Mouse (Mus musculus): ENCODE data around the gene Plcb3.
"Not testable (repeated sequence)": the region's sequence is repeated elsewhere in the genome, so short reads cannot be mapped to it uniquely, and the experiment has no call there.

Plcb3 gene

DNA sequence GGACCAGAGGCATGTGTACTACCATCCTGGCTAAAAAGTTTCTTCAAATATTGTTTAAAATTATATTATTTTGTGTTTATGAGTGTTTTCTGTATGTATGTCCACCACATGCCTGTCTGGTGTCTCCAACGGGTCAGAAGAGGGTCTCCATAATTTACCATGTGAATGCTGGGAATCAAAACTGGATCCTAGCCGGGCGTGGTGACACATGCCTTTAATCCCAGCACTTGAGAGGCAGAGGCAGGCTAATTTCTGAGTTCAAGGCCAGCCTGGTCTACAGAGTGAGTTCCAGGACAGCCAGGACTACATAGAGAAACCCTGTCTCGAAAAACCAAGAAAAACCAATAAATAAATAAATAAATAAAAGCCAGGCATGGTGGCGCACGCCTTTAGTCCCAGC, 14.9 kb upstream of the Plcb3 start:
- not testable (repeated sequence) for DNase-seq (ENCODE audit: low read depth, low spot score)

DNA sequence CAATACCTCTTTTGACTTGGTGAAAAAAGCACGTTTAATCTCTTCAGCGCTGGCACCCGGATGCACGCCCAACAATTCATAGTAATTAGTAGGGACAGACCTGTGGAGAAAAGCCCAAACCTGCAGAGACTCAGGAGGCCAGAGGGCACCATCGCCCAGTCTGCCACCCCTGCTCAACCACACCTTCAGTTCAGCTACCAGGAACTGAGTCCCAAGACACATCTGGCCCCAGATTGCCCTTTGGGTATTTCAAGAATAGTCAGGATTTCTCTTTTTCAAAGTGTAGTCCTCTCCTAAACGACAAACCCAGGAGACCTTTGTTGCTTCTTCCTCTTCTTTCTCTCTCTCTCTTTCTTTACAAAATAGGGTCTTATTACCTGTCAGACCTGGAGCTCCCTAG, 14.4 kb upstream of the Plcb3 start:
- DNase-seq (ENCODE audit: low read depth, low spot score): no peak

DNA sequence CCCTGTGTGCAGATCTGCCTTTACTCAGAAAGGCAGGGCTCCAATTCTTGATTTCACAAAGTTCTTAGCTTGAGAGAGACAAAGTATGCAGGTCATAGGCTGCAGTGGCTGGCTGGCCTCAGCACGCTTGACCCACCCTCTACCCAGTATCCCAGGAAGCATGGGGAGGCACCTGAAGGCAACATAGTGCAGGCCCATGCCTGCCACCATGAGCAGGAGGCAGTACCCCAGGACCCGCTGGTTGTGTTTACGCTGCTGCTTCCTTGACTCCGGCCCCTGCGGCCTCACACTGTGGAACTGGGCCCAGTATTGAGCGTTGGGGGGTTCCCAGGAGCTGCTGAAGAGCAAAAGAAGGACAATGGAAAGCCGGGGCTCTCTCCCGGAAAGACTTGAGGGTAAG, 13.0 kb upstream of the Plcb3 start:
- DNase-seq (ENCODE audit: low read depth, low spot score): no peak

DNA sequence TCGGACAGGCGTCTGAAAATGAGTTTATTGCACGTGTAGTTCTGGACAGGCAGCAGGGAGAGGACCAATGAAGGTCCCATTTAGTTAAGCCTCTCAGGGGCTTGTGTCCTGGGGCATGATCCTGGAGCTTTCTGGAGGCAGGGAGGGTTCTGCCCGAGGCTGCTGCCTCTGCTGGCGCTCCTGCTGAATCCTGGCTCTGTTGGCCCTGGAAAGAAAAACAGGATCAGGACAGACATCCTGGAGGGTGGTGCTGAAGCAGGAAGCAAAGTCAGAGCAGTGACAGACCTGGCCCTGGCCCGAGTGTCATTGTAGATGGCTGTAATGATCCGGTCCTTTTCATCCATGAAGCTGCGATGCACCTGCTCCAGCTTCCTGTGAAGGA, 11.6 kb upstream of the Plcb3 start:
- peak; percentile 56 for DNase-seq (ENCODE audit: low read depth, low spot score)

DNA sequence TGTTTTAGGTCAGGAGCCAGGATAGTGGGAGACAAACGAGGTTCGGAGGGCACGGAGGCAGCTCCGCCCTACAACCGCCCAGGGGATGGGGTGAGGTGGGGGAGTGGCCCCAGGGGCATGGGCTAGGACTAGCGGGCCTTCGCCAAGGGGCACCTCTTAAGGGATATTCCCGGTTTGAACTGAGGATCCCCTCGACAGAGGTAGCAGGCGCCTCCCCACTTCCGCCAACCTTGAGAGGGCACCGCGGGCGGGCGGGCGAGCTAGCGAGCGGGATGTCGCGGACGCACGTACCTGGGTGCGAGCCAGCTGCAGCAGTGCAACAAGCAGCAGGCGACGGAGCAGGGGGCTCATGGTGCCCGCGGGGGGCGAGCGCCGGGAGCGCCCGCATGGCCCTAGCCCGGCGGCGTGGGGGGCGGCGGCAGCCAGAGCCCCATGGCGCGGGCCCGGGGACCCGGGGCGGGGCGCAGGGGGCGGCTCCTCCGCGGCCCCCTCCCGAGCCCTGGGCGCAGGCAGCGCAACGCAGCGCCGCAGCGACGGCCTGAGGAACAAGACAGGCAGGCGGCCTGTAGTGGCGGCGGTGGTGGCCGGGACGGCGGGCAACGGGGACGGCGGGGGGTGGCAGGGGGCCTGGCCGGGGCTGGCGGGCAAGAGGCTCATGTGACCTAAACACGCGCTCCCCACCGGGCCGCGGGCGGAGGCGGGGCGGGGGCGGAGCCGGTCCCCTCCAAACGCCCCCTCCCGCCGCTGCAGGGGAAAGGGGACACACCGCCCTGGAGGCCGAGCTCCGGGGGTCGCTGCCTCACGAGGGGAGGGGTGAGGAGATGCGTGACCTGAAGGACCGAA, 11.0 kb upstream of the Plcb3 start, which contains the start of gene Vegfb:
TSS of gene Vegfb (minus strand) at position 591 of the 843 bp plus-strand sequence.
- peak; percentile 49 for DNase-seq (ENCODE audit: low read depth, low spot score)

DNA sequence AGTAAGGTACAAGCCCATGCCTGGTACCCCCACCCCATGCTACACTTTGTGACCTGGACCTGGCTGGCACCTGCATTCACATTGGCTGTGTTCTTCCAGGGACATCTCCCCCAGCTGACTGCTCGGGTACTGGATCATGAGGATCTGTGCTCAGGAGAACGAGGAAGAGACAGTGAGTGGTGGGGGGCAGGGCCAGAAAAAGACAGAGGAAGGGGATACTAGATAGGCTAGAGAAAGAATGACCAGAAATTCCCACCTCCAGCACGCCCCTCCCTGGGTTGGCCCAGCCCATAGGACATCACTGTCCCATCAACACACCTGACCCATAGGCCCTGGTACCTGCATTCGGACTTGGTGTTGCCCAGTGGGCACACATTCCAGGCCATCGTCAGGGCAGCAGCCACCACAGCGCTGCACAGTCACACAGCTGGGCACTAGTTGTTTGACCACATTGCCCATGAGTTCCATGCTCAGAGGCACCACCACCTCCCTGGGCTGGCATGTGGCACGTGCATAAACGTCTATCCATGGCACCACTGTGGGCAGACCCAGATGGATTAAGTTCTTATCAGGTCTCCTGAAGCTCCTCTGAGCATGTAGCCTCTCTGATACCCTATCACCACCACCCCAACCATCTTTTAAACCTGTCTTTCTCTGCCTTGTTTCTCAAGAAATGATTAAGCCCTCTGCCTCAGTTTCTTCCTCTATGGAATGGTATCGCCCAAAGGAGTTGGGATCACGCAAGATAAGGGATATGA, 9.9 kb upstream of the Plcb3 start:
- DNase-seq (ENCODE audit: low read depth, low spot score): no peak

DNA sequence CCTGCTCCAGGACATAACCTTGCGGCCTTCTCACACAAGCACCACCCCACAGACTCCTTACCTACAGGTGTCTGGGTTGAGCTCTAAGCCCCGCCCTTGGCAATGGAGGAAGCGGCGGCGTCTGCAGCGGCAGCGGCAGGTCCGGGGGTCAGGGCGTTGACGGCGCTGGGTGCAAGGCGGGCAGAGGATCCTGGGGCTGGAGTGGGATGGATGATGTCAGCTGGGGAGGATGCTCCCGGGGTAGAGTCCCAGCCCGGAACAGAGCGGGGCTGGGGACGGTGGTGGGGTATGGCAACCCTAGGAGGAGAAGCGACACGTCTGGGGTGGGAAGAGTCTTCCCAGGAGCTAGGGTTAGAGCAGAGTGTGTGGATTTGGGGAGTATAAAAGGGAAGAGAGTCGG, 9.0 kb upstream of the Plcb3 start:
- no peak for DNase-seq (ENCODE audit: low read depth, low spot score)

DNA sequence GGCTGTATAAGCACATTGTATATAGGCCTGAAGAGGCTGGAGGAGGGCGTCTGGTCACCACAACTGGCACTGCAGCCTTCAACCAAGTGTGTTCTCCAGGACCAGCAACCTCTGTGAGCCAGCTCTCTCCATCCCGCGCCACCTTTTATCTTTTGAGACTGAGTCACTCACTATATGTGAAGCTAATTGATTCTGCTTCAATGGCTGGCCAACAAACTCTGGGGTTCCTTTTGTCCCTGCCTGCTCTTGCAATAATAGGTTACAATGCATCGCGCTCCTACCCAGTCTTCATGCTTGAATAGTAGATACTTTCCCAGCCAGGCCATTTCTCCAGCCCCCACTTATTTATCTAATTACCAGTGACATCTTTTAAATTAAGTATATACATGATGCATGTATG, 7.4 kb upstream of the Plcb3 start:
- no peak for DNase-seq (ENCODE audit: low read depth, low spot score)

DNA sequence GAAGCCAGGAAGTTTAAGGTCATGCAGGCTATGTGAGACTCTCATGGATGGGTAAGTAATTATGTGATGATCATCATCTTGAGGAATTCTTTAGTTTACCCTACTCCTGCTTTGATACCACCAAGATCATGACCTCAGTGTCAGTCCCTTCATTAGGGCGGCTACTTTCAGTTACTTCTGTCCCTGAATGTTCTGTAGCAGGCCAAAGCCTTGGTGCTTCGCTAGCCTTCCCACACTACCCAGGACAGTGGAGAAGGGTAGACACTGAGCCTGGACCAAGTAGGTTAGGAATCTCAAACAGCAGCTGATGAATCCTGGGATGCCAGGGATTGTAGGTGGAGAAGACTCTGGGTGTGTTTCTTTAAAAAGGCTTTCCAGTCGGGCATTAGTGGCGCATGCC, 5.2 kb upstream of the Plcb3 start:
- no peak for DNase-seq (ENCODE audit: low read depth, low spot score)

DNA sequence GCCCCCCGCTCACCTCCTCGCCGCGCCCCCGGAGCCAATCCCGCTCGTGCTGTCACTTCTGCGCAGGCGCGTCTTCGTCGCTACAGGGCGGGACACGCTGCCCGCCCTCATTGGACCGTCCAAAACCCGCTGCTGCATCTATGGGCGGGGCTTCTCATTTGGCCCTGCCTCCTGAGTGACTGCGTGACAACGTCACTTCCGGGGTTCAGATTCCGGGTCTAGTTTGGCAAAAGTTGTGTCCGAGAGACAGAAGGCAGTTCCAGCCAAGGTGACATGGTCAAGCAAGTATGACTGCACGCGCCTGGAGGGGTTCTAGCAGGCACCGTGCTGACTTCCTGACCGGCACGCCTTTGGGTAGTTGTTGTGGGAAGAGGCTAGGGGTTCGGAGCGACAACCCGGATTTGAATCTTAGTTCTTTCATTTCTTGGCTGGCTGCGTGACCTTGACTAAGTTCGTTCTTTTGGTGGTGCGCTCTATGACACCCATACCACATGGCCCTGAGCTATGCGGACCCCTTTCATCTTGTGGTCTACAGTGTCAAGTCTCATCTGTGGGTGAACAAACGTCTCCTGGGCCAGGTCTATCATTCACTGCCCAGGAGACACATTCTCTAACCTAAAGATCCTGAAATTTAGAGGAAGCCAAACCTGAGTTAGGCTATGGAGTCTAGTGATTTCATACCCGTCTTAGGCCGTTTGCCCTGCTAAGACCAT, 4.3 kb upstream of the Plcb3 start, which contains the start of gene Fkbp2:
TSS of gene Fkbp2 (minus strand) at position 121 of the 713 bp plus-strand sequence.
- peak; percentile 99 for DNase-seq (ENCODE audit: low read depth, low spot score)

DNA sequence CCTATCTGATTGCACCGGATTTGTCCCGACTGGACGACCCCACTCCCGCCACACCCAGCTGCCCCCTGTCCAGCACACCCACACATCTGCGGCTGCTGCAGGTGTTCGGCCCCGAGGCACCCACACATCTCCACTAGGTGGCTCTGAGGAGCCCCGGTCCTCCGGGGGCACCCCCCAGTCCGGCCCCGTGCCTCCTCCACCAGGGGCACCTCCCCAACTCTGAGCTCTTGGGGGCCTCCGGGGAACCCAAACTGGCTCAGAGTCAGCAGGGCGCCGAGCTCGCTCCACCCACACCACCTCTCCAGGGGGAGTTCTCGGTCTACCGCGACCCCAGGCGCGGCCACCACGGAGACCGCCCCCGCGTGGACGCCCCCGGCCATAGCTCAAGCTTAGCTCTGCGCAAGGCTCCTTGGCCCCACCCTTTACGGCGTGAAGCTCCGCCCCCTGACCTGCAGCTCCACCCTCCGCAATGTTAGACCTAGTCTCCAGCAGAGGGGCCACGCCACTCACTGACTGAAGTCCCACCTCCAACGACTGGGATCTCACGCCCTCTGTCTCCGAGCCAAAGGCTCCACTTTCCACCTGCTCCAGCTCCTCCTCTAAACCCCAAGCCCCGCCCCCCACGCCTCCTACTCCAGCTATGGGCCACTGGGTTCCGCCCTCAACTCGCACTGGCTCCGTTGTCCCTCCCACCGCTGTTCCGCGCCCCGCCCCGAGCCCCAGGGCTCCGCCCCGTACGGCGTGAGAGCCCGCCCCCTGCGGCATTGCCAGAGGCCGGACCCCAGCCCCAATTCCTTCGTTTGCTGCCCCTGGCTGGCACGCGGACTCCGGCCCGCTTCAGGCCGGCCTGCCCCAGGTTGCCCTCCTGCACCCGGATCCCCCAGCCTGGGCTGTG, 3.5 kb upstream of the Plcb3 start:
- peak; percentile 100 for DNase-seq (ENCODE audit: low read depth, low spot score)

DNA sequence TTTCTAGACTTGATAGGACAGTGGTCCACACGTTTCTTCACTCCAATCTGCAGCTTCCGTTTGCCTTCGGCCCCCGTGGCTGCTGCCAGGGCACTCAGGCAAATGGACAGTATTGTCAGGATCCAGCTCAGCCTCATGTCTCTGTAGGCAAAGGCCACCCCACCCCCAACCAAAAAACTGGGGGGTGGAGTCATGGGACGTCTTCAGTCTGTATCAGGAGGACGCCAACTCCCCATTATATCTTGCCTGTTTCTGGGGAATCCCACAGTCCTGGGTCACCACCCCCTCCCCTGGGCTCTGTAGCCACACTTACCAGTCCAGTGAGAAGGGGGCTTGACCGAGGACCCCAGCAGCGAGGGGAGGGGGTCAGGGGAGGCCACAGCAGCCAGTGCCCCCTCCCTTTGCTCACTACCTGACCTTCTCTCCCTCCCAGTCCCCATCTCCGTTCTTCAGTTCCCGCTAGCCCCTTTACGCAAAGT, 2.8 kb upstream of the Plcb3 start:
- peak; percentile 72 for DNase-seq (ENCODE audit: low read depth, low spot score)

DNA sequence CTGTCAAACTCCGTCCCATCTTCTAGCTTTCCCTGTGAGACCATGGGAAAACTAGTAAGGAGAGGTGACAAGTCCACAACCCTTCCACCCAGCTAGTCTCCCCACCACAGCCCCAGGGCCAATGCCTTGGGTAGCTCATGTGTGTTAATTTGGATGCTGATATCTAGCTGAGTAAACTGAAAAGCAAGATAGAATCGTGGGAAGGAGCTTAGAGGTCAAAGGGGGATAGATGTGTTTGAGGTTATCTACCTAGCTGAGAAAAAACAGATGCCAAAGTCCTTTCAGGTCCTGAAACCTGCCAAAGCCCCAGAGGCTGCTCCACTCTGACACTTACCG, 2.3 kb upstream of the Plcb3 start:
- DNase-seq (ENCODE audit: low read depth, low spot score): no peak

DNA sequence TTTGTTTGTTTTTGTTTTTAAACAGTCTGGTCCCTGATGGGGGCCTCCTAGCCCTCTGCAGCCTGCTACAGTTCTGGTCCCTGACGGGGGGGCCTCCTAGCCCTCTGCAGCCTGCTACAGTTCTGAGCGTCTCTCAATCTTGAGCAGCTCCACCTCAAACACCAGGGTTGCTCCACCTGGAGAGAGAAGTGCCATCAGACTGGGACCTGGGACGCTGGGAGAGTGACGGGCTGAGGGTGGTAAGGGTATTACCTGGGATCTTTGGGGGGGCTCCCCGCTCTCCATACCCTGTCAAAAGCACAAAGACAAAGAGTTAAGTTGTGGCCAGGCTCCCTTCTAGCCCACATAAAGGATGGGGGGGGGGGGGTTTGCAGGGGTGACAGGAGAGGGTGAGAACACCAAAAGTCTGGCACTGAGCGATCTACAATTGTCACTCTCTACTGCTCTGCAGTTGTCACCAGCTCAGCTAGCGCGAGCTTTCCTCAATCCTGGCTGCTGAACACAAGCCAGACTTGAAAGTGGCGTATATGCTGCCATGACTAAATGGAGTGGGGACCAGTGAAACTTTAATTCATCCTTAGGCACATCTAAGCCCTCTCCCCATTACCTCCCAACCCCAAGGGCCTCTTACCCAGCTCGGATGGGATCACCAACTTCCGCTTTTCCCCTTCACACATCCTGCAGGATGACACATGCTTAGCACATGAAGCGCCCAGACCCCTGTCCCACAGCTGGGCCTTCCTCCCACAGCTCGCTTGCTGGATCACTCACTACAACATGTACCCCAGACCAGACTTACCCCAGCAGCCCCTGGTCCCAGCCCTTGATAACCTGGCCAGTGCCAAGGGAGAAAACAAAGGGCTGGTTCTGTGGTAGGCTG, 1.7 kb upstream of the Plcb3 start:
- peak; percentile 21 for DNase-seq (ENCODE audit: low read depth, low spot score)

DNA sequence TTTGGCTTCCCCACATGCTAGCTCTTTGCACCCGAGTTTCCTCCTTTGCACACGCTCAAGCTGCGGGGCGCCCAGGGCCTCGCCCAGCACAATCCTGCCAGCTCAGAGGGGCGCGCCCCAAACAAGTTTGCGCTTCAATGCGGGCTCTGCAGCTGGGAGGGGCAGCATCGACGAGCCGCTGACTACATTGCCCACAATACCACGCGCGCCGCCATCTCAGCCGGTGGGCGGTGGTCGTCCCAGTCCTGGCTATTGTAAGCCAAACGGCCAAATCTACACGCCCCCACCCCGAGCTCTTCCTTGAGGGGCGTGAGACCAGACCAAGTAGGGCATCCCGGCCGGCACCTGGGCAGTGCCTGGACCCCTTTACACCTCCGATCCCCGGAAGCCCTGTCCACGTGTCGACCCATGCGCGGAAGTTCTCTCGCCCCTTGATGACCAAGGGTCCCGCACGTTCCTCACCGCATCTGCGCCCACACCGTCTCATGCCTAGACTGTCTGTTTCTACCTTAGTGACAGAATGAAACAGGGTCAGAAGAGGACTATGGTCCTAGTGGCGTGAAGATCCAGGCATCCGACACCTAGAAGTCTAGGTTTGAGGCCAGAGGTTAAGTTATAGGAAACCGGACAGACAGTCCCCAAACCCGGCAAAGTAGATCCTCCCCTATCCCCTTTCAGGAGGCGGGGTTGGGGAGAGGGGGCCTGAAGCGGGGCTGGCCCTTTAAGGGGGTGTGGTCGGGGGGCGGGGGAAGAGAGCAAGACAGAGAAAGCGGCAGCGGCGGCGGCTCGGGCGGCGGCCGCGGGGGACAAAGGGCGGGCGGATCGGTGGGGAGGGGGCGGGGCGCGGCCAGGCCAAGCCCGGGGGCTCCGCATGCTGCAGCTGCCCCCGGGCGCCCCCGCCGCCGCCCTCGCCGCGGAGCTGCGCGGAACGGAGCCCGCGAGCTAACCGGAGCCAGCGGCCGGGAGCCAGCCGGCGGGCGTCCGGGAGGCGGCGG, 1.8 kb downstream of the Plcb3 start, which contains the start of gene Ppp1r14b:
TSS of gene Ppp1r14b (plus strand) at position 758 of the 995 bp plus-strand sequence.
- peak; percentile 95 for DNase-seq (ENCODE audit: low read depth, low spot score)

DNA sequence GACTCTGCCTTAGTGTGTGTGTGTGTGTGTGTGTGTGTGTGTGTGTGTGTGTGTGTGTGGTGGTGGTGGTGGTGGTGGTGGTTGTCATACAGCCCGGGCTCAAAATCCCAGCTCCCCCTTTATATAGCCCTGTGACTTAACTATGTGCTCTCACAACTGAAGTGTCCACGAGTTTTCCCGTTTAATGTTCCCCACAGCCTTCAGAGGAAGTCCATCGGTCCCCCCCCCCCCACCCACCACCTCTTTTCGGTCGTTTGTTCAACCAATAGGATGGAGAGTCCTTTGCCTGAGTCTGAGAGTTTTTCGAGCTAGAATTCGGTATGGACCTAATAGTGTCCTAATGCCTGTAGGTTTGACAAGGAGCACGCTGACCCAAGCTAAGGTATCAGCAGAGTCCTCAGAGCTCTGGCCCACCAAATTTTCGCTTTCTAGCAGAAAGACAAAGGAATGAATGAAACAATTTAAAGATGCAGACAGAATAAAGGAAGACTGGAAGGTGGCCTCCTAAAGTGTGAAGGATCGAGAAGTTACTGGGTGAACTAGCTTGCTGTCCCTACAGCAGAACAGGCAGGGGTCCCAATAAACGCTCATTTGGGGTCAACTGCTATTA, 2.6 kb downstream of the Plcb3 start:
- DNase-seq (ENCODE audit: low read depth, low spot score): no peak

DNA sequence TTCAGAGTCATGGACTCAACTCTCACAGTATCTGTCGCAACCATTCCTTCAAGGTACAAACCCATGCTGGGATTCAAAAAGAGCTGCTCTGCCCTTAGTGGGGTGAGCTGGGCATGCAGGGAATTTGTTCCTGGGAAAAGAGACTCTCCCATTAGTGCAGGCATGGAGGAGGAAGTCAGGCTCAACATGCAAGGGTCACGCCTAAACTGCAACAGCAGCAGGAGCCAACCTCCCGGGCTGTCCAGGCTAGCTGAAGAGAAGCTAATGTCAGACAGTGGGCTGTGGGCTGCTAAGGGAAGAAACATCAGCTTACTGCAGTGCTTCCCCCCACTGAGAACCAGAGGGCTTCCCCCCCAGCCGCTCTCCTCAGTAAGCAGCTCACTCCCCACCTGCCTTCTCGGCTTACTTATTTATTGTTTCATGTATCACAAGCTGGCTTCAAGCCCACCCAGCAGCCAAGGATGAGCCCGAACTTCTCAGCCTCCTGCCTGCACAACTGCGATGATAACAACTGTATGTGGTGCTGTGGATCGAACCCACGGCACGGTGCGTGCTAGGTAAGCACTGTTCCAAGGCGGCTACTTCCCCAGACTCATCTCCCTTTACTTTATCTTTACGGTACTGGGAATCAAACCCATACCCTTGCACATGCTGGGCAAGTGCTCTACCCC, 3.9 kb downstream of the Plcb3 start:
- no peak for DNase-seq (ENCODE audit: low read depth, low spot score)

DNA sequence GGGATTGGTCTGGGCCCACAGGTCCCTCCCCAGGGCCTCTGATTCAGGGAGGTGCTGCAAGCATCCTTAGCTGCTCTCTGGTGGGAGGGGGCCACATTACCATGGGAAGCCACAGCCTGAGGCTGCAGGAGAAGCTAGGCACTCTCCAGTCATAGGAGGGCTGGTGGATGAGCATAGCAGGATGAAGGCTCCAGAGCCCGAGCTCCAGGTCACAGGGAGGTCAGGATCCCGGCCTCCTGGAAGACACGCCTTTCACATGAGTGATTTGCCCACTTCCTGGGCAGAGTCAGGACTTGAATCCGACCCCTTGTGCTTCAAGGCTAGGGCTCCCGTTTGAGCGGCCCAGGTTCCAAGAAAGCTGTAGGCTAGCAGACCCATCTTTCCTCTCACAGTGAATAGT, 4.6 kb downstream of the Plcb3 start:
- DNase-seq (ENCODE audit: low read depth, low spot score): peak; percentile 25
